Mouse (Mus musculus) embryonic facial prominence, embryonic 12.5 days (tissue): Measurements from ENCODE around the gene Tbcd. TPM values are rescaled to one million over a fixed set of nuclear protein-coding genes. Genes with fewer than 3 reads are reported as not detected.

Source experiments
- ATAC-seq: fragments of 200-750 bp; cut with Nextera tagmentation; 2 replicates; pipeline ENCODE4 v1.8.0; 2017; ENCODE audit not compliant: insufficient number of reproducible peaks, insufficient read depth, low FRiP score, low TSS enrichment
- H3K27ac ChIP-seq: fragments of 300-500 bp; sonication (generic); 2 replicates; pipeline ENCODE4 v1.5.1; 2016; ENCODE audit warnings: mild to moderate bottlenecking
- H3K27me3 ChIP-seq: fragments of 300-500 bp; sonication (generic); 2 replicates; pipeline ENCODE4 v1.6.1; 2016; ENCODE audit warnings: mild to moderate bottlenecking, moderate library complexity
- H3K36me3 ChIP-seq: fragments of 300-500 bp; sonication (generic); 2 replicates; pipeline ENCODE4 v1.6.1; 2016; ENCODE audit warnings: mild to moderate bottlenecking
- H3K4me1 ChIP-seq: fragments of 300-500 bp; sonication (generic); 2 replicates; pipeline ENCODE4 v1.6.1; 2016
- H3K4me2 ChIP-seq: fragments of 300-500 bp; sonication (generic); replicated peaks from 2 replicates; pipeline ENCODE4 v1.6.1; 2016; ENCODE audit warnings: mild to moderate bottlenecking, moderate library complexity
- H3K4me3 ChIP-seq: fragments of 300-500 bp; sonication (generic); 2 replicates; pipeline ENCODE4 v1.5.1; 2016; ENCODE audit warnings: mild to moderate bottlenecking
- H3K9ac ChIP-seq: fragments of 300-500 bp; sonication (generic); 2 replicates; pipeline ENCODE4 v1.6.1; 2016; ENCODE audit warnings: mild to moderate bottlenecking, moderate library complexity
- H3K9me3 ChIP-seq: fragments of 300-500 bp; sonication (generic); 2 replicates; pipeline ENCODE4 v1.6.1; 2016; ENCODE audit warnings: mild to moderate bottlenecking, moderate library complexity
- WGBS: fragments of 180-500 bp; shearing (Covaris S2); methylation state at CpG from one replicate; pipeline ENCODE4 v1.1.7; 2016; 5-methylcytosine and 5-hydroxymethylcytosine counted together
- polyA plus RNA-seq: library from polyadenylated mRNA; unstranded; fragments of >200 nt; fragmentation: Nextera tagmentation; extraction: Ambion mirVana; gene quantifications from 2 replicates; pipeline ENCODE4 v1.2.1, GENCODE M21; 2016

Tbcd gene
- polyA plus RNA-seq, 1 experiment from 2014 or later: 51.0 TPM

GRCm38 (mm10) chr11:121434156-121435155 is 17.3 kb upstream of the Tbcd start, which contains the start of gene Fn3k:
TSS of gene Fn3k (plus strand) at chr11:121434913.
- ATAC-seq: peak; percentile 89
- Histone ChIP-seq H3K4me2 (peak within 1 kb of the TSS; percentile 79), H3K9me3 (no peaks in the 10 kb centered on the region), H3K4me1 (peaks cover 11% of the 10 kb centered on the region), H3K36me3 (peaks cover 10% of the 10 kb centered on the region), H3K27me3 (no peaks in the 10 kb centered on the region), H3K27ac (0 out of 2 replicates have a peak within 1 kb of the TSS, but pooled peaks have one; percentile 5), H3K4me3 (peak within 1 kb of the TSS; percentile 38), H3K9ac (peak within 1 kb of the TSS; percentile 17; the same call in 1 of the 2 replicates)
- 9% methylated on average over 29 of the region's 30 CpGs for WGBS

- H3K4me1 ChIP-seq: peaks cover 11% of the 10 kb centered on the region
- 69% methylated on average over 5 of the region's 5 CpGs for WGBS
- no peak for ATAC-seq
These were observed 14.5 kb upstream of the Tbcd start for GRCm38 (mm10) chr11:121437236-121437635.

GRCm38 (mm10) chr11:121439686-121440292 is 12.0 kb upstream of the Tbcd start:
- Histone ChIP-seq H3K36me3 (no peaks in the 10 kb centered on the region), H3K4me2 (no peak overlapping the region), H3K4me3 (no peak overlapping the region), H3K27me3 (no peaks in the 10 kb centered on the region), H3K27ac (no peak overlapping the region), H3K4me1 (peaks cover 4% of the 10 kb centered on the region; the same call in 1 of the 2 replicates), H3K9me3 (no peaks in the 10 kb centered on the region), H3K9ac (no peak overlapping the region)
- 66% methylated on average over 5 of the region's 5 CpGs for WGBS
- ATAC-seq: no peak

More at GRCm38 (mm10) chr11:121437236-121437635, 14.5 kb upstream of the Tbcd start:
- Histone ChIP-seq H3K4me3 (no peak overlapping the region), H3K9ac (no peak overlapping the region), H3K36me3 (0 out of 2 replicates have a peak, but pooled peaks cover 3% of the 10 kb centered on the region), H3K4me2 (no peak overlapping the region), H3K9me3 (no peaks in the 10 kb centered on the region), H3K27ac (no peak overlapping the region), H3K27me3 (no peaks in the 10 kb centered on the region)

GRCm38 (mm10) chr11:121441653-121442052 is 10.1 kb upstream of the Tbcd start:
- no peak for ATAC-seq
- whole genome bisulfite sequencing: 87% methylated on average over 4 of the region's 4 CpGs
- Histone ChIP-seq H3K9me3 (no peaks in the 10 kb centered on the region), H3K9ac (no peak overlapping the region), H3K4me1 (no peaks in the 10 kb centered on the region), H3K27me3 (no peaks in the 10 kb centered on the region), H3K27ac (no peak overlapping the region), H3K36me3 (no peaks in the 10 kb centered on the region), H3K4me3 (no peak overlapping the region), H3K4me2 (no peak overlapping the region)

GRCm38 (mm10) chr11:121442076-121442475 is 9.7 kb upstream of the Tbcd start:
- no peak for ATAC-seq
- no peaks in the 10 kb centered on the region for H3K27me3 ChIP-seq
- no peak overlapping the region for H3K4me3 ChIP-seq
- 34% methylated on average over 2 of the region's 2 CpGs for WGBS
- H3K9me3 ChIP-seq: no peaks in the 10 kb centered on the region
- H3K36me3 ChIP-seq: no peaks in the 10 kb centered on the region
- no peak overlapping the region for H3K27ac ChIP-seq
- no peak overlapping the region for H3K4me2 ChIP-seq
- H3K4me1 ChIP-seq: no peaks in the 10 kb centered on the region
- H3K9ac ChIP-seq: no peak overlapping the region

- Histone ChIP-seq H3K4me2 (peak overlapping the region; percentile 76), H3K36me3 (0 out of 2 replicates have a peak, but pooled peaks cover 6% of the 10 kb centered on the region), H3K4me1 (peaks cover 10% of the 10 kb centered on the region; the same call in 1 of the 2 replicates), H3K9me3 (no peaks in the 10 kb centered on the region), H3K4me3 (peak overlapping the region; percentile 92), H3K27me3 (no peaks in the 10 kb centered on the region), H3K27ac (no peak overlapping the region), H3K9ac (no peak overlapping the region)
- 26% methylated on average over 9 of the region's 9 CpGs for WGBS
- ATAC-seq: no peak
These were observed 478 bp upstream of the Tbcd start for GRCm38 (mm10) chr11:121451216-121451726.

GRCm38 (mm10) chr11:121457874-121458273 is 6.1 kb downstream of the Tbcd start:
- no peak overlapping the region for H3K27ac ChIP-seq
- no peak overlapping the region for H3K9ac ChIP-seq
- 84% methylated on average over 3 of the region's 3 CpGs for WGBS
- H3K4me3 ChIP-seq: no peak overlapping the region
- H3K9me3 ChIP-seq: no peaks in the 10 kb centered on the region
- H3K27me3 ChIP-seq: no peaks in the 10 kb centered on the region
- H3K4me1 ChIP-seq: peaks cover 4% of the 10 kb centered on the region; the same call in 1 of the 2 replicates
- H3K4me2 ChIP-seq: no peak overlapping the region
- ATAC-seq: no peak
- peaks cover 51% of the 10 kb centered on the region for H3K36me3 ChIP-seq

GRCm38 (mm10) chr11:121467408-121467807 is 15.7 kb downstream of the Tbcd start:
- H3K4me3 ChIP-seq: no peak overlapping the region
- H3K9me3 ChIP-seq: no peaks in the 10 kb centered on the region
- no peaks in the 10 kb centered on the region for H3K4me1 ChIP-seq
- no peaks in the 10 kb centered on the region for H3K27me3 ChIP-seq
- no peak overlapping the region for H3K27ac ChIP-seq
- H3K9ac ChIP-seq: no peak overlapping the region
- WGBS: 92% methylated on average over 6 of the region's 6 CpGs
- no peak for ATAC-seq
- no peak overlapping the region for H3K4me2 ChIP-seq
- peaks cover 24% of the 10 kb centered on the region for H3K36me3 ChIP-seq

GRCm38 (mm10) chr11:121474831-121475230 is 23.1 kb downstream of the Tbcd start:
- no peak overlapping the region for H3K4me3 ChIP-seq
- H3K4me1 ChIP-seq: no peaks in the 10 kb centered on the region
- H3K9me3 ChIP-seq: no peaks in the 10 kb centered on the region
- no peak overlapping the region for H3K27ac ChIP-seq
- H3K27me3 ChIP-seq: no peaks in the 10 kb centered on the region
- H3K4me2 ChIP-seq: no peak overlapping the region
- 84% methylated on average over 3 of the region's 3 CpGs for WGBS
- H3K36me3 ChIP-seq: peaks cover 12% of the 10 kb centered on the region
- H3K9ac ChIP-seq: no peak overlapping the region
- ATAC-seq: no peak

GRCm38 (mm10) chr11:121475699-121476415 is 24.1 kb downstream of the Tbcd start:
- no peak for ATAC-seq
- no peak overlapping the region for H3K4me2 ChIP-seq
- peaks cover 9% of the 10 kb centered on the region for H3K36me3 ChIP-seq
- H3K9ac ChIP-seq: no peak overlapping the region
- no peaks in the 10 kb centered on the region for H3K27me3 ChIP-seq
- WGBS: 33% methylated on average over 9 of the region's 9 CpGs
- no peak overlapping the region for H3K4me3 ChIP-seq
- no peaks in the 10 kb centered on the region for H3K9me3 ChIP-seq
- no peaks in the 10 kb centered on the region for H3K4me1 ChIP-seq
- H3K27ac ChIP-seq: no peak overlapping the region
